Mouse (Mus musculus) embryonic facial prominence, embryonic 14.5 days (tissue): ENCODE results near the gene Gm43518. TPM values are rescaled to one million over a fixed set of nuclear protein-coding genes. Genes with fewer than 3 reads are reported as not detected.
A peak's percentile ranks its signal among the peaks of the same experiment; 100 is the strongest.

Experiments
- ATAC-seq: fragments of 200-750 bp; cut with Nextera tagmentation; 2 replicates; pipeline ENCODE4 v1.8.0; 2017; ENCODE audit warnings: low read depth, moderate number of reproducible peaks, moderate TSS enrichment
- DNase-seq: peaks from one replicate; pipeline ENCODE4 v3.0.0-alpha.2; 2015; ENCODE audit warnings: low spot score
- H3K27ac ChIP-seq: fragments of 300-500 bp; sonication (generic); replicated peaks from 2 replicates; pipeline ENCODE4 v1.5.1; 2014; ENCODE audit warnings: low read depth, mild to moderate bottlenecking, low read length, moderate library complexity
- H3K27me3 ChIP-seq: fragments of 300-500 bp; sonication (generic); replicated peaks from 2 replicates; pipeline ENCODE4 v1.6.1; 2014; ENCODE audit warnings: low read length; ENCODE audit not compliant: control insufficient read depth, insufficient read depth
- H3K36me3 ChIP-seq: fragments of 300-500 bp; sonication (generic); 2 replicates; pipeline ENCODE4 v1.6.1; 2014; ENCODE audit warnings: low read length, mixed read lengths; ENCODE audit not compliant: control insufficient read depth, insufficient read depth
- H3K4me1 ChIP-seq: fragments of 300-500 bp; sonication (generic); 2 replicates; pipeline ENCODE4 v1.6.1; 2014; ENCODE audit warnings: antibody characterized with exemption, low read length; ENCODE audit not compliant: control insufficient read depth, insufficient read depth
- H3K4me2 ChIP-seq: fragments of 300-500 bp; sonication (generic); 2 replicates; pipeline ENCODE4 v1.6.1; 2014; ENCODE audit warnings: low read depth, mild to moderate bottlenecking, low read length, moderate library complexity, mixed read lengths
- H3K4me3 ChIP-seq: fragments of 300-500 bp; sonication (generic); 2 replicates; pipeline ENCODE4 v1.5.1; 2014; ENCODE audit warnings: low read depth, mild to moderate bottlenecking, low read length
- H3K9ac ChIP-seq: fragments of 300-500 bp; sonication (generic); 2 replicates; pipeline ENCODE4 v1.6.1; 2014; ENCODE audit warnings: low read depth, mild to moderate bottlenecking, low read length, moderate library complexity, mixed read lengths
- H3K9me3 ChIP-seq: fragments of 300-500 bp; sonication (generic); 2 replicates; pipeline ENCODE4 v1.6.1; 2016; ENCODE audit warnings: low read length; ENCODE audit not compliant: control insufficient read depth
- WGBS: fragments of 180-500 bp; shearing (Covaris S2); extraction: QIAGEN DNeasy Blood & Tissue Kit; methylation state at CpG from one replicate; pipeline ENCODE4 v1.1.7; 2014; 5-methylcytosine and 5-hydroxymethylcytosine counted together
- polyA plus RNA-seq: library from polyadenylated mRNA; unstranded; fragments of >200 nt; fragmentation: Nextera tagmentation; extraction: Ambion mirVana; gene quantifications from 2 replicates; pipeline ENCODE4 v1.2.1, GENCODE M21; 2014

Gene Gm43518
- polyA plus RNA-seq, 1 experiment from 2014 or later = 0.67 TPM

- DNase-seq = no peak
- H3K4me2 ChIP-seq = no peak overlapping the region
- H3K4me3 ChIP-seq = no peak overlapping the region
- no peak overlapping the region for H3K27ac ChIP-seq
- no peak overlapping the region for H3K9ac ChIP-seq
- H3K9me3 ChIP-seq = no peaks in the 10 kb centered on the region
- H3K27me3 ChIP-seq = no peaks in the 10 kb centered on the region
- peaks cover 81% of the 10 kb centered on the region for H3K36me3 ChIP-seq
- no peaks in the 10 kb centered on the region for H3K4me1 ChIP-seq
- ATAC-seq = no peak
- 84% methylated on average over 3 of the region's 3 CpGs for WGBS
These were observed 12.4 kb upstream of the Gm43518 start for GRCm38 (mm10) chr5:123914852-123915251.

- Histone ChIP-seq H3K36me3 (peaks cover 94% of the 10 kb centered on the region), H3K27ac (no peak overlapping the region), H3K4me1 (no peaks in the 10 kb centered on the region), H3K4me3 (no peak overlapping the region), H3K4me2 (no peak overlapping the region), H3K9me3 (no peaks in the 10 kb centered on the region), H3K27me3 (no peaks in the 10 kb centered on the region), H3K9ac (no peak overlapping the region)
- DNase-seq (no peak), ATAC-seq (no peak)
- 86% methylated on average over 6 of the region's 6 CpGs for WGBS
These were observed 5.1 kb upstream of the Gm43518 start for GRCm38 (mm10) chr5:123922112-123922511.

GRCm38 (mm10) chr5:123930508-123930989 is 3.3 kb downstream of the Gm43518 start, which contains the start of gene Ccdc62:
TSS of gene Ccdc62 (plus strand) at chr5:123930679.
- Histone ChIP-seq H3K27ac (peak within 1 kb of the TSS; percentile 91), H3K27me3 (no peaks in the 10 kb centered on the region), H3K9me3 (no peaks in the 10 kb centered on the region), H3K9ac (peak within 1 kb of the TSS; percentile 94), H3K4me3 (peak within 1 kb of the TSS; percentile 78), H3K4me1 (0 out of 2 replicates have a peak, but pooled peaks cover 3% of the 10 kb centered on the region), H3K4me2 (peak within 1 kb of the TSS; percentile 84), H3K36me3 (peaks cover 41% of the 10 kb centered on the region)
- DNase-seq (peak; percentile 98), ATAC-seq (peak; percentile 98)
- WGBS = under 1% methylated on average over 47 of the region's 56 CpGs

- H3K9ac ChIP-seq = peak overlapping the region; percentile 94
- H3K27ac ChIP-seq = peak overlapping the region; percentile 91; the same call in 1 of the 2 replicates
- DNase-seq (no peak), ATAC-seq (no peak)
- no peaks in the 10 kb centered on the region for H3K27me3 ChIP-seq
- no peaks in the 10 kb centered on the region for H3K9me3 ChIP-seq
- 0 out of 2 replicates have a peak, but pooled peaks cover 3% of the 10 kb centered on the region for H3K4me1 ChIP-seq
- peaks cover 35% of the 10 kb centered on the region for H3K36me3 ChIP-seq
- H3K4me2 ChIP-seq = peak overlapping the region; percentile 84
- 48% methylated on average over 13 of the region's 13 CpGs for WGBS
- peak overlapping the region; percentile 78 for H3K4me3 ChIP-seq
These were observed 3.9 kb downstream of the Gm43518 start for GRCm38 (mm10) chr5:123931131-123931530.

GRCm38 (mm10) chr5:123932927-123933326 is 5.7 kb downstream of the Gm43518 start:
- Histone ChIP-seq H3K4me2 (no peak overlapping the region), H3K4me3 (no peak overlapping the region), H3K27me3 (no peaks in the 10 kb centered on the region), H3K36me3 (peaks cover 17% of the 10 kb centered on the region), H3K27ac (no peak overlapping the region), H3K9ac (no peak overlapping the region), H3K9me3 (no peaks in the 10 kb centered on the region), H3K4me1 (0 out of 2 replicates have a peak, but pooled peaks cover 3% of the 10 kb centered on the region)
- no peak for DNase-seq
- ATAC-seq = no peak

- Histone ChIP-seq H3K36me3 (peaks cover 11% of the 10 kb centered on the region), H3K9ac (no peak overlapping the region), H3K4me3 (no peak overlapping the region), H3K27me3 (no peaks in the 10 kb centered on the region), H3K4me1 (0 out of 2 replicates have a peak, but pooled peaks cover 3% of the 10 kb centered on the region), H3K9me3 (no peaks in the 10 kb centered on the region), H3K27ac (no peak overlapping the region), H3K4me2 (no peak overlapping the region)
- no peak for DNase-seq
- 75% methylated on average over 12 of the region's 12 CpGs for WGBS
- ATAC-seq = no peak
These were observed 6.3 kb downstream of the Gm43518 start for GRCm38 (mm10) chr5:123933556-123933955.

GRCm38 (mm10) chr5:123933957-123934591 is 6.9 kb downstream of the Gm43518 start:
- no peaks in the 10 kb centered on the region for H3K27me3 ChIP-seq
- H3K9me3 ChIP-seq = no peaks in the 10 kb centered on the region
- DNase-seq = no peak
- 0 out of 2 replicates have a peak overlapping the region, but pooled peaks have one; percentile 18 for H3K4me2 ChIP-seq
- WGBS = 38% methylated on average over 18 of the region's 18 CpGs
- H3K4me3 ChIP-seq = no peak overlapping the region
- no peak overlapping the region for H3K27ac ChIP-seq
- no peak overlapping the region for H3K9ac ChIP-seq
- no peak for ATAC-seq
- H3K4me1 ChIP-seq = 0 out of 2 replicates have a peak, but pooled peaks cover 3% of the 10 kb centered on the region
- H3K36me3 ChIP-seq = peaks cover 7% of the 10 kb centered on the region

- no peak for ATAC-seq
- DNase-seq = no peak
- Histone ChIP-seq H3K4me1 (0 out of 2 replicates have a peak, but pooled peaks cover 3% of the 10 kb centered on the region), H3K27ac (no peak overlapping the region), H3K4me3 (no peak overlapping the region), H3K9ac (no peak overlapping the region), H3K4me2 (no peak overlapping the region), H3K36me3 (no peaks in the 10 kb centered on the region), H3K27me3 (no peaks in the 10 kb centered on the region), H3K9me3 (no peaks in the 10 kb centered on the region)
- WGBS = 89% methylated on average over 5 of the region's 5 CpGs
These were observed 8.7 kb downstream of the Gm43518 start for GRCm38 (mm10) chr5:123935931-123936330.

GRCm38 (mm10) chr5:123938479-123938878 is 11.3 kb downstream of the Gm43518 start:
- Histone ChIP-seq H3K4me1 (no peaks in the 10 kb centered on the region), H3K9ac (no peak overlapping the region), H3K9me3 (no peaks in the 10 kb centered on the region), H3K27ac (no peak overlapping the region), H3K36me3 (no peaks in the 10 kb centered on the region), H3K27me3 (no peaks in the 10 kb centered on the region), H3K4me3 (no peak overlapping the region), H3K4me2 (no peak overlapping the region)
- DNase-seq = no peak
- no peak for ATAC-seq
- WGBS = 82% methylated on average over 5 of the region's 5 CpGs
